Mouse (Mus musculus) CH12F3 (cell line): Measurements from ENCODE around the gene Letmd1.
"Not testable (repeated sequence)": the region's sequence is repeated elsewhere in the genome, so short reads cannot be mapped to it uniquely, and the experiment has no call there.

ENCODE experiments used
- in situ Hi-C: fragments of 300-500 bp; cut with MboI; formaldehyde crosslinking; loops from 2 replicates; pipeline ENCODE4 v1.14.3; 2020; ENCODE audit warnings: low sequenced_read_pairs

Letmd1 gene

GRCm38 (mm10) chr15:100494647-100495046, 25.8 kb downstream of the Letmd1 start:
- in situ Hi-C loops: no loop called here

GRCm38 (mm10) chr15:100495102-100495501, 26.3 kb downstream of the Letmd1 start, which contains the start of gene Csrnp2:
Csrnp2 (minus strand) TSS chr15:100495488.
- in situ Hi-C loops: no loop called here

DNA sequence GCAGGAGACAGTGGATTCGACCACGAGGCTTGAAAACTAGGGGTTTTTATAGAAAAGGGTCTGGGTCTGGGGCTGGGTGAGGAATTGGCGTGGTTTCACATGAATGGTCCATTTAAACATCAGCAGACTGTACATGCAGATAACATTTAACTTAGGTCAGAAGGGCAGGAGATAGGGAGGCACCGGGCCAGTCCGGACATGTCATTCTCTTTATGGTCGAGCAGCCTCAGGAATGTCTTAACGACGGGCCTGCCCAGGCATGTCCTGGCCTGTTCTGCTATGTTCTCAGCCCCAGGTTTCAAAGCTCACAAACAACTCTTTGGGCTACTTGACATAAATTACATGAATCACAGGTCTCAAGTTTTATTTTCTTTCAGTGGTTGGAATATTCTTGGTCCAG, 30.7 kb downstream of the Letmd1 start:
- in situ Hi-C loops: not testable (repeated sequence)

DNA sequence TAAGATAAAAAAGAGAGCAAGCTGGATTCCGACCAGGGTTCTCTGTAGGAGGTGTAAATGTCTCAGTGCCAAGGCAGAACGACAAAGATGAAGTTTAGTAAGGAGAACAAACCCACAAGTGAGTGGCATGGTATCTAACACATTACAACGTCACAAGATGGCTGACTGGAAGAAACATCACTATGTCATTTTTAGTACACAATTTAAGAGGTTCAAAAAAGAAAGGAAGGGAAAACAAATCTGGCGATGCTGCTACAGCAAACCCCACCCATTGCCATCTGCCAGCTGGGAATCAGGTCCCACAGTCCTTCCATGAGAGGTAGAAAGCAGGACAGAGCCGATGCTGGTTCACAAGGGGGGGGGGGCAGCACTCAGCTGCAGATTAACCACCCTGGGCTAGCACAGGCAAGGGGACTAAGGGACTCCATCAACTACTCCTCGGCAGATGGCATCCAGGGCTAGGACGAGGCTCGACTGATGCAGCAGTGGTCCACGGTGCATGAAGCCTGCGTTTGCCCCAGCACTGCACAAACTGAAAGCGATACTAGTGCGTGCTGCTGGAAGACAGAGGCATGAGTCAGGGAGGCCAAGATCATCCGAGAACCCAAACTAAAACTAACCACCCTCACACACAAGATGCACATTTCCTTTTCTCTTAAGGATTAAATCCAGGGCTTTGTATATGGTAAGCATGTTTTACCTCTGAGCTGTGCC, 39.8 kb downstream of the Letmd1 start:
- in situ Hi-C loops: no loop called here

- in situ Hi-C loops: no loop called here
These were observed 41.2 kb downstream of the Letmd1 start for GRCm38 (mm10) chr15:100510072-100510471.

GRCm38 (mm10) chr15:100513387-100513786, 44.6 kb downstream of the Letmd1 start:
- in situ Hi-C loops: no loop called here

GRCm38 (mm10) chr15:100515121-100515520, 46.3 kb downstream of the Letmd1 start:
- in situ Hi-C loops: no loop called here

DNA sequence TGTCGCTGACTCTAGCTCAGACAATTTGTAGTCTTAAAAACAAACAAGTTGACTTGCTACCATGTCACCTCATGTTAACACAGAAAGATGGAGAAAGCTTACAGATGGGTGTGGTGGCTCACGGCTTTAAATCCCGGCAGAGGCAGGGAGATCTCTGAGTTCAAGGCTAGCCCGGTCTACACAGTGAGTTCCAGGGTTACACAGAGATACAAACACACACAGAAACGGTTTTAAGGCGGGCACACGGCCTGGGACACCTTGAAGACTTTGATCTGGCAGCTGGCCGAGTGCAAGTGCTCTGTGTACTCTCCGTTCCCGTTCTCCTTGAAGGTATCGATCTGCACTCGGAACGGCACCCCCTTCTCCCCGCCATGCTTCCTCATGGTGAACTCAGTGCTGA, 51.5 kb downstream of the Letmd1 start:
- in situ Hi-C loops: no loop called here

DNA sequence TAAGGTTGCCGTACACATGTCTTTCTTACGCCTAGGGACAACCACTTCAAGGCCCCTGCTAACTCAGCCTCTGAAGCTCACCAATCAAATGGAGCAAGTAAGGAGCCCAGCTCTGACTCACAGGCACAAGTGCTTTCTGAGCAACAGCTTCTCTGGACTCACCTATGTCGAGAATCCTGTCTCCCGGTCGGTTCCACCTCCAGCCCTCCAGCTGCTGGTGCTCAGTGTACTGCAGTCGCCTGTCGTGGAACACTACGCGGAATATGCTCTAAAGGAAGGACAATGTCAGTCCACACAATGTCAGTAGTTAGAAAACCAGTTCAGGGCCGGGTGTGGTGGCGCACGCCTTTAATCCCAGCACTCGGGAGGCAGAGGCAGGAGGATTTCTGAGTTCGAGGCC, 56.6 kb downstream of the Letmd1 start:
- in situ Hi-C loops: loop anchor here (25.0 kb wide), 1 partner anchor 162 kb away; the partner anchor contains the start of gene Cela1

GRCm38 (mm10) chr15:100527900-100528299, 59.1 kb downstream of the Letmd1 start:
- in situ Hi-C loops: loop anchor here (25.0 kb wide), 1 partner anchor 159 kb away; the partner anchor contains the start of gene Cela1
